Mouse (Mus musculus): ENCODE data around the gene Zup1. TPM values are rescaled to one million over a fixed set of nuclear protein-coding genes. Genes with fewer than 3 reads are reported as not detected.

The Zup1 gene
- 3.6 and 6.7 TPM in 2 replicates for polyA plus RNA-seq (2012; rRNA removed; ENCODE audit: low replicate concordance)

GRCm38 (mm10) chr10:33950803-33951583, at the start of gene Zup1:
Gene Zup1, minus strand, starts transcription at chr10:33951269.

GRCm38 (mm10) chr10:33904530-33905481, 46.3 kb downstream of the Zup1 start, which contains the start of gene Rsph4a:
Gene Rsph4a, plus strand, starts transcription at chr10:33905111.

Other genes starting within 250 kb of the Zup1 start
- not detected in 2 replicates for gene Sult3a2, start 164.6 kb downstream of the Zup1 start, polyA plus RNA-seq (2012; rRNA removed; ENCODE audit: low replicate concordance)
- gene Sult3a1, start 93.5 kb downstream of the Zup1 start, polyA plus RNA-seq (2012; rRNA removed; ENCODE audit: low replicate concordance), result not detected in 2 replicates
- gene Rsph4a, start 46.2 kb downstream of the Zup1 start, polyA plus RNA-seq (2012; rRNA removed; ENCODE audit: low replicate concordance), result not detected in 2 replicates
- gene Rwdd1, start 68.4 kb upstream of the Zup1 start, polyA plus RNA-seq (2012; rRNA removed; ENCODE audit: low replicate concordance), result 31.9 and 52.1 TPM in 2 replicates
- gene Trappc3l, start 86.3 kb upstream of the Zup1 start, polyA plus RNA-seq (2012; rRNA removed; ENCODE audit: low replicate concordance), result not detected in 2 replicates
- not detected in 2 replicates for gene Calhm4, start 93.0 kb upstream of the Zup1 start, polyA plus RNA-seq (2012; rRNA removed; ENCODE audit: low replicate concordance)
- gene Calhm5, start 145.2 kb upstream of the Zup1 start, polyA plus RNA-seq (2012; rRNA removed; ENCODE audit: low replicate concordance), result 0.27 and 1.1 TPM in 2 replicates
- 11.1 and 33.0 TPM in 2 replicates for gene Calhm6, start 176.7 kb upstream of the Zup1 start, polyA plus RNA-seq (2012; rRNA removed; ENCODE audit: low replicate concordance)